Mouse (Mus musculus) liver, embryonic 13.5 days (tissue): Measurements from ENCODE around the gene Ptpn11. TPM values are rescaled to one million over a fixed set of nuclear protein-coding genes. Genes with fewer than 3 reads are reported as not detected.

ENCODE experiments used
- ATAC-seq: fragments of 200-750 bp; cut with Nextera tagmentation; 2 replicates; pipeline ENCODE4 v1.8.0; 2017; ENCODE audit warnings: low read depth, mild to moderate bottlenecking, moderate number of reproducible peaks, moderate library complexity
- DNase-seq: peaks from one replicate; pipeline ENCODE4 v3.0.0; 2022
- H3K27ac ChIP-seq: fragments of 300-500 bp; sonication (generic); 2 replicates; pipeline ENCODE4 v1.5.1; 2015; ENCODE audit warnings: moderate library complexity, mild to moderate bottlenecking, inconsistent platforms
- H3K27me3 ChIP-seq: fragments of 300-500 bp; sonication (generic); 2 replicates; pipeline ENCODE4 v1.6.1; 2015; ENCODE audit warnings: mild to moderate bottlenecking, inconsistent platforms
- H3K36me3 ChIP-seq: fragments of 300-500 bp; sonication (generic); 2 replicates; pipeline ENCODE4 v1.6.1; 2015; ENCODE audit warnings: mild to moderate bottlenecking, inconsistent platforms
- H3K4me1 ChIP-seq: fragments of 300-500 bp; sonication (generic); replicated peaks from 2 replicates; pipeline ENCODE4 v1.6.1; 2015; ENCODE audit warnings: inconsistent platforms
- H3K4me2 ChIP-seq: fragments of 300-500 bp; sonication (generic); 2 replicates; pipeline ENCODE4 v1.6.1; 2015; ENCODE audit warnings: inconsistent platforms, mild to moderate bottlenecking, moderate library complexity
- H3K4me3 ChIP-seq: fragments of 300-500 bp; sonication (generic); replicated peaks from 2 replicates; pipeline ENCODE4 v1.5.1; 2015; ENCODE audit warnings: mild to moderate bottlenecking, inconsistent platforms
- H3K9ac ChIP-seq: fragments of 300-500 bp; sonication (generic); 2 replicates; pipeline ENCODE4 v1.6.1; 2015; ENCODE audit warnings: mild to moderate bottlenecking, inconsistent platforms
- H3K9me3 ChIP-seq: fragments of 300-500 bp; sonication (generic); replicated peaks from 2 replicates; pipeline ENCODE4 v1.6.1; 2016; ENCODE audit warnings: inconsistent platforms
- WGBS: fragments of 180-500 bp; shearing (Covaris S2); methylation state at CpG from one replicate; pipeline ENCODE4 v1.1.7; 2015; ENCODE audit not compliant: insufficient replicate concordance; 5-methylcytosine and 5-hydroxymethylcytosine counted together
- polyA plus RNA-seq: library from polyadenylated mRNA; unstranded; fragments of >200 nt; fragmentation: Nextera tagmentation; extraction: Ambion mirVana; gene quantifications from 2 replicates; pipeline ENCODE4 v1.2.1, GENCODE M21; 2015

Ptpn11 gene
- polyA plus RNA-seq, 1 experiment from 2014 or later, result 12.5 TPM

DNA sequence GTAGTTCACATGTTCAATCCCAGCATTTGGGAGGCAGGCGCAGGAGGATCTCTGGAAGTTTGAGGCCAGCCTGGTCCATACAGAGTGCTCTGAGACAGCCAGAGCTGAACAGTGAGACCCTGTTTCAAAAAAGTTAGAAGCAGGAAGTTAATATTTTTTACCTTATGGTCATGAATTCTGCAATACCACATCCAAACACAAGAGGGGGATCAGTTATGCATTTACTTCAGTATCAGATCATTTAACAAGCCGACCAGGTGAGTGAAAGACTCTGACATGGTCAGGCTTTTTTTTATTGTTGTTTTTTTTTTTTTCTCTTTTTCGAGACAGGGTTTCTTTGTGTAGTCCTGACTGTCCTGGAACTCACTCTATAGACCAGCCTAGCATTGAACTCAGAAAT is 10.5 kb upstream of the Ptpn11 start:
- Histone ChIP-seq H3K4me1 (peaks cover 48% of the 10 kb centered on the region), H3K36me3 (peaks cover 13% of the 10 kb centered on the region), H3K9me3 (no peaks in the 10 kb centered on the region), H3K27me3 (no peaks in the 10 kb centered on the region), H3K9ac (no peak overlapping the region), H3K4me2 (no peak overlapping the region), H3K27ac (no peak overlapping the region), H3K4me3 (no peak overlapping the region)
- 30% methylated on average over 3 of the region's 3 CpGs for WGBS
- ATAC-seq, result no peak
- DNase-seq, result no peak

DNA sequence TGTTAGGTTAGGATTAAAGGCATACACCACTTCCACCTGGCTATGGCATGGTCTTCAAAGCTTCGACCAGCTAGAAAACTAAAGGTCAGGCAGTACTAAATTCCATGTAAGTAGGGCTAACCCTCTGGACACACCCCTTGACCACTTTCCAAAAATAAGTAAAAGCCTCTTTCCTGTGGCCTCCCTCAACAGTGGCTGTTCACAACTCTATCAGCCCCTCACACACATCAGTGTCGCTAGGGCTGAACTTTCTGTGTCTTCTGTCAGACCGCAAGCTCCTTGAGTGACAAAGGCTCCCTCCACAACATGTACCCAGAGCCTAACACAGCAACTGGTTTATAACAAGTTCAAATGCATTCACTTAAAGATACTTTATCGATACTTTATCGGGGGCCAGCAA is 7.2 kb upstream of the Ptpn11 start:
- Histone ChIP-seq H3K4me1 (peaks cover 60% of the 10 kb centered on the region), H3K9ac (peak overlapping the region; percentile 43; the same call in 1 of the 2 replicates), H3K4me3 (no peak overlapping the region), H3K36me3 (no peaks in the 10 kb centered on the region), H3K27me3 (no peaks in the 10 kb centered on the region), H3K4me2 (0 out of 2 replicates have a peak overlapping the region, but pooled peaks have one; percentile 0), H3K27ac (peak overlapping the region; percentile 79), H3K9me3 (no peaks in the 10 kb centered on the region)
- 16% methylated on average over 5 of the region's 5 CpGs for WGBS
- peak; percentile 44 for ATAC-seq
- no peak for DNase-seq

GRCm38 (mm10) chr5:121197337-121197736 is 6.1 kb upstream of the Ptpn11 start:
- Histone ChIP-seq H3K4me3 (no peak overlapping the region), H3K27ac (peak overlapping the region; percentile 79), H3K9me3 (no peaks in the 10 kb centered on the region), H3K27me3 (no peaks in the 10 kb centered on the region), H3K36me3 (no peaks in the 10 kb centered on the region), H3K4me1 (peaks cover 70% of the 10 kb centered on the region), H3K9ac (peak overlapping the region; percentile 43; the same call in 1 of the 2 replicates), H3K4me2 (peak overlapping the region; percentile 27; the same call in 1 of the 2 replicates)
- 77% methylated on average over 2 of the region's 2 CpGs for WGBS
- no peak for ATAC-seq
- DNase-seq, result no peak

DNA sequence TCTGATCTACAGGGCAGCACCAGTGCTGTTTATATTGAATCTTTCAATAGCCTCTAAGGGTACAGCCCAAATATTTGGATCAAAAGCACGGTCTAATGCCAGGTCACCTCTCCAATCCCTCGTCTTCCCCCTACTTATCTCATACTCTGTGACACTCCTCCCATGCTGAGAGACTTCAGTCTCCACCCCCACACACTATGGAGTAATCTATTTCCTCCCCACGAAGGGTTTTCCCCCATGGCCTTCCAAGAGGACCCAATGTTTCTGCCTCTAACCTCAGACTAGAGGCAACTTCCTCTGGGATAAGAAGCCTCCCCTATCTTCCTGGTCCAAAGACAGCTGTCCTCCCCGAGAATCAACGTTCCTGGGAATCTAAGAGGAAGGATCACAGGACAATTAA is 5.6 kb upstream of the Ptpn11 start:
- Histone ChIP-seq H3K9ac (peak overlapping the region; percentile 42), H3K4me3 (no peak overlapping the region), H3K27ac (peak overlapping the region; percentile 79), H3K9me3 (no peaks in the 10 kb centered on the region), H3K36me3 (no peaks in the 10 kb centered on the region), H3K4me1 (peaks cover 76% of the 10 kb centered on the region), H3K4me2 (peak overlapping the region; percentile 27), H3K27me3 (no peaks in the 10 kb centered on the region)
- WGBS, result 7% methylated on average over 5 of the region's 5 CpGs
- DNase-seq (no peak), ATAC-seq (peak; percentile 78)

DNA sequence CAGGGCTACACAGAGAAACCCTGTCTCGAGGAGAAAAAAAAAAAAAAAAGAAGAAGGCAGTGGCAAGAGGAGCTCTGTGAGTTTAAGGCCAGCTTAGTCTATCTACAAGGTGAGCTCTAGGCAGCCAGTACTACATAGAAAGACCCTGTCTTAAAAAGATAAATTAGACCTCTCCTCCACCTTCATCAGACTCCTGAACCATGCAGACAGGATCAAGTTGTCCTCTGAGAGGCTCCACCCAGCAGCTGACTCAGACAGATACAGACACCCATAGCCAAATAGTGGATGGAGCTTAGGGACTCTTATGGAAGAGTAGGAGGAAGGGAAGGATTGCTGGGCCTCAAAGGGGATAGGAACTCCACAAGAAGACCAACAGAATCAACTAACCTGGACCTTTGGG is 3.0 kb upstream of the Ptpn11 start:
- Histone ChIP-seq H3K9me3 (no peaks in the 10 kb centered on the region), H3K27me3 (no peaks in the 10 kb centered on the region), H3K4me1 (peaks cover 86% of the 10 kb centered on the region), H3K36me3 (no peaks in the 10 kb centered on the region), H3K27ac (peak overlapping the region; percentile 87), H3K9ac (peak overlapping the region; percentile 54), H3K4me2 (peak overlapping the region; percentile 17; the same call in 1 of the 2 replicates), H3K4me3 (no peak overlapping the region)
- WGBS, result 15% methylated on average over 1 of the region's 1 CpGs
- peak; percentile 67 for ATAC-seq
- DNase-seq, result peak; percentile 45

GRCm38 (mm10) chr5:121191584-121191906 is 348 bp upstream of the Ptpn11 start:
- Histone ChIP-seq H3K27me3 (no peaks in the 10 kb centered on the region), H3K4me3 (peak overlapping the region; percentile 91), H3K27ac (peak overlapping the region; percentile 88), H3K9me3 (no peaks in the 10 kb centered on the region), H3K4me2 (peak overlapping the region; percentile 82), H3K9ac (peak overlapping the region; percentile 96), H3K4me1 (peaks cover 87% of the 10 kb centered on the region), H3K36me3 (no peaks in the 10 kb centered on the region)
- DNase-seq, result no peak
- ATAC-seq, result peak; percentile 25
- 10% methylated on average over 17 of the region's 17 CpGs for WGBS

DNA sequence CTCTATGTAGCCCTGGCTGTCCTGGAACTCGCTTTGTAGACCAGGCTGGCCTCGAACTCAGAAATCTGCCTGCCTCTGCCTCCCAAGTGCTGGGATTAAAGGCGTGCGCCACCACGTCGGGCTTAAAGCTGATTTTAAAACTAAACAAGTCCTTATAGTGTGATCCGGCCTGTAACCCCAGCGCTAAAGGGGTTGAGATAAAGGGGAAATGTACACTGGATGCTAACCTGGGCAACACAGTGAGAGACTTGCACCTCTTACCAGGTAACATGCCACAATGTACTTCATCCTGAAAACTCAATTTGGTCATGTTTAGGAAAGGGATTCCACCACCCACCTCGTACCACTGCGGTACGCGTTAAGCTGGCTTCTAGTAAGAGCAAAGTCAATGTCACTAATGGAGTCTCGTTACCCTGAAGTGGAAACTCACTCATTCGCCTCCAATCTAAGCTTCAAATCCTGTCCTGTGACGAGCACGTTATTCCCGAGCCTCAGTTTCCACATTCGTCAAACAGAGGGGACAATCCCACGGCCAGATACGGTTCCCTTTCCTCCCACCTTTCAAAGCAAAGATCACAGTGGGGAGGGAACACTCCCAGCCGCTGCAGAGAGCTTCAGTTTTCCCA is 874 bp downstream of the Ptpn11 start:
- H3K4me1 ChIP-seq, result peaks cover 88% of the 10 kb centered on the region
- H3K27ac ChIP-seq, result peak overlapping the region; percentile 88
- H3K9ac ChIP-seq, result peak overlapping the region; percentile 96
- H3K36me3 ChIP-seq, result no peaks in the 10 kb centered on the region
- 17% methylated on average over 21 of the region's 21 CpGs for WGBS
- DNase-seq (no peak), ATAC-seq (no peak)
- peak overlapping the region; percentile 82 for H3K4me2 ChIP-seq
- peak overlapping the region; percentile 91 for H3K4me3 ChIP-seq
- no peaks in the 10 kb centered on the region for H3K27me3 ChIP-seq
- no peaks in the 10 kb centered on the region for H3K9me3 ChIP-seq

- ATAC-seq (no peak), DNase-seq (no peak)
- H3K27me3 ChIP-seq, result no peaks in the 10 kb centered on the region
- peaks cover 88% of the 10 kb centered on the region for H3K4me1 ChIP-seq
- H3K9ac ChIP-seq, result peak overlapping the region; percentile 7; the same call in 1 of the 2 replicates
- H3K36me3 ChIP-seq, result no peaks in the 10 kb centered on the region
- H3K9me3 ChIP-seq, result no peaks in the 10 kb centered on the region
- peak overlapping the region; percentile 2 for H3K4me3 ChIP-seq
- H3K4me2 ChIP-seq, result peak overlapping the region; percentile 27
- no peak overlapping the region for H3K27ac ChIP-seq
- WGBS, result 54% methylated on average over 9 of the region's 9 CpGs
Observed at GRCm38 (mm10) chr5:121189182-121189581, 2.0 kb downstream of the Ptpn11 start.

GRCm38 (mm10) chr5:121188265-121188664 is 2.9 kb downstream of the Ptpn11 start:
- 77% methylated on average over 9 of the region's 9 CpGs for WGBS
- Histone ChIP-seq H3K36me3 (no peaks in the 10 kb centered on the region), H3K4me2 (peak overlapping the region; percentile 23; the same call in 1 of the 2 replicates), H3K9me3 (no peaks in the 10 kb centered on the region), H3K27me3 (no peaks in the 10 kb centered on the region), H3K9ac (no peak overlapping the region; the same call in 1 of the 2 replicates), H3K27ac (0 out of 2 replicates have a peak overlapping the region, but pooled peaks have one; percentile 29), H3K4me3 (0 out of 2 replicates have a peak overlapping the region, but pooled peaks have one; percentile 4), H3K4me1 (peaks cover 88% of the 10 kb centered on the region)
- DNase-seq (no peak), ATAC-seq (no peak)

DNA sequence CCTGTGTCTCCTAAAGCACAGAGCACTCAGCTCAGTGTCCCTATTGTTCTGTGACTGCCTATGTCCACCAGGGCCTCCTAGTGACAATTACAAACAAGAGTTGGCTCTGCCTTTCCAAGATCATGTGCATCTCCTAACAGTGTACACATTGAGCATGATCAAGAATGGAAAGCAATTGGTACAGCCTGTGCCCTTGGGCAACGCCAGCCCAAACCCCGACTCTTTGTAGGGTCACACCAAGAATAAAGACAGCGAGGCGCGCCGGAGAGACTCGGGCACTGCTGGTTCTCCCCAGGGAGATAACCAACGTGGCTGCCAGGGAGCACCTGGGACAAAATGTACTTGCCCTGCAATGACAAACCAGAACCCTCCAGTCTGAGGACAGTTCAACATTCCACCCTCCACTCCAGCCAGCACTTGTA is 3.6 kb downstream of the Ptpn11 start:
- H3K4me2 ChIP-seq, result peak overlapping the region; percentile 23; the same call in 1 of the 2 replicates
- no peak overlapping the region; the same call in 1 of the 2 replicates for H3K9ac ChIP-seq
- ATAC-seq (no peak), DNase-seq (no peak)
- no peaks in the 10 kb centered on the region for H3K9me3 ChIP-seq
- peaks cover 87% of the 10 kb centered on the region for H3K4me1 ChIP-seq
- 0 out of 2 replicates have a peak overlapping the region, but pooled peaks have one; percentile 4 for H3K4me3 ChIP-seq
- no peaks in the 10 kb centered on the region for H3K36me3 ChIP-seq
- WGBS, result 75% methylated on average over 8 of the region's 8 CpGs
- peak overlapping the region; percentile 29; the same call in 1 of the 2 replicates for H3K27ac ChIP-seq
- no peaks in the 10 kb centered on the region for H3K27me3 ChIP-seq

GRCm38 (mm10) chr5:121184945-121185551 is 6.1 kb downstream of the Ptpn11 start:
- DNase-seq (peak; percentile 62), ATAC-seq (peak; percentile 79)
- Histone ChIP-seq H3K4me3 (peak overlapping the region; percentile 18; the same call in 1 of the 2 replicates), H3K9me3 (no peaks in the 10 kb centered on the region), H3K27ac (peak overlapping the region; percentile 84), H3K27me3 (no peaks in the 10 kb centered on the region), H3K9ac (peak overlapping the region; percentile 58; the same call in 1 of the 2 replicates), H3K36me3 (no peaks in the 10 kb centered on the region), H3K4me1 (peaks cover 90% of the 10 kb centered on the region), H3K4me2 (peak overlapping the region; percentile 56)
- WGBS, result 17% methylated on average over 11 of the region's 11 CpGs
